Mouse (Mus musculus): ENCODE results near the gene Gm5128. TPM values are rescaled to one million over a fixed set of nuclear protein-coding genes. Genes with fewer than 3 reads are reported as not detected.
"Not testable (repeated sequence)": the region's sequence is repeated elsewhere in the genome, so short reads cannot be mapped to it uniquely, and the experiment has no call there.

Gm5128 gene
- not detected in 2 replicates for polyA plus RNA-seq (2015; fragmentation: Nextera tagmentation; extraction: Ambion mirVana)

DNA sequence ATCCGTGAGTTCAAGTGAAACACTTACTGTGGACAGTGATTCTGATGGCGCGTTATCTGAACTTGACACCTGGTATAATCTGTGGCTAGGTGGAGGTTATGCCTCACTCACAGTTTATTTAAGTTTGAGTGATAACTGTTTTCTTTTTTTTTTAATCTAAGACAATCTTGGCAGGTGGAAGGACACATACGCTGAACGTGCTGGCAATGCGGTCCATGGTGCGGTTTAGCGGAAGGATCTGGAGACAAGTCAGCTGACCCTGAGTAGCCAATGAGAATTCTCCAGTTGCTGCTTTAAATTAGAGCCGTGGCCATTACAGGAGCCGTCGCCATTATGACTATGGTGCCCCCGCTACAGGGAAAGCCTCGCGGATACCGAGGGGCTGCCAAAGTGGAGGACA is at the start of gene Gm5128:
Gm5128 (plus strand) TSS at position 301 of the 400 bp plus-strand sequence.
- not testable (repeated sequence) for H3K27ac ChIP-seq; H3K4me1 ChIP-seq; H3K9me3 ChIP-seq (replicated peaks); H3K9ac ChIP-seq; H3K27me3 ChIP-seq; ATAC-seq (replicated peaks; ENCODE audit: low FRiP score); H3K4me2 ChIP-seq; H3K36me3 ChIP-seq; H3K4me3 ChIP-seq (replicated peaks)
- no CpG with 5 or more reads among the region's 15 CpGs for WGBS

DNA sequence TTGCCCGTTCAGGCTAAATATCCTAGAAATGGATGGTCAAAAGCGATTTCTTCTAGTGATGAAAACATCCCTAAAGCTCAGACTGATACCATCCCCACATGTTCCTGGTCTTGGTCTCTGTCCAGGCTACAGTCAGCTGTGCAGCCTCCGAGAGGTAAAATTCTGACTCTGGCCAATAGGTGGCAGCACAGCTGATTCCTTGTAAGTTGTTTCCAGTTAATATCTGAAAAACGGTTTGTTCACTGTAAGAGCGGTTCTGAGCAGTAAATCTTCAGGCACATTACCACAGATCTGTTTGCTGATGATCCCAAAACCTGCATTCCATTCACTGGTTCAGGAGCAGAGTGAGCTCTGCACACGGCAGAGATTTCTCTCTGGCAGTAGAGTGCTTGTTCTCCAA is 12.4 kb upstream of the Gm5128 start:
- not testable (repeated sequence) for H3K9ac ChIP-seq; H3K27ac ChIP-seq; ATAC-seq (replicated peaks; ENCODE audit: low FRiP score); H3K36me3 ChIP-seq; H3K4me2 ChIP-seq; H3K4me3 ChIP-seq (replicated peaks); H3K27me3 ChIP-seq; H3K4me1 ChIP-seq; H3K9me3 ChIP-seq (replicated peaks)
- 31% methylated on average over 3 of the region's 6 CpGs for WGBS

DNA sequence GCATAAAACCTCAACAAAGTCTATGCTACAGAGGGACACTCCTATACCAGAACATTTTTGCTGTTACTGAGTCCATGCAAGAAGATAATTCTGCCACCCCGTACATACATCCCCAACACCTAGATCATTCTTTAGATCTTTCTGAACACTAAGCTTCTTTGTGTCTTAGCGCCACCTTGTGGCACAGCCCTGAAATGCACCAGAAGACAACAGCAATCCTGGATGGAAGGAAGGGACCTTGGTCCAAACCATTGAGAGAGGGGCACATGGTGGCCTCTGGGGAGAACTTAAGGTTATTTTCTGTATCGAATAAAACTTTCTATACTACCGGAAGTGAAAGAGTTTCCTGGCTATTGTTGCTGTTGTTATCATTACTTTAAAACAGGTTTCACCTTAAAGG is 11.1 kb upstream of the Gm5128 start:
- not testable (repeated sequence) for H3K9me3 ChIP-seq (replicated peaks); H3K27ac ChIP-seq; H3K9ac ChIP-seq; H3K36me3 ChIP-seq; H3K4me1 ChIP-seq; H3K27me3 ChIP-seq; H3K4me2 ChIP-seq; H3K4me3 ChIP-seq (replicated peaks); ATAC-seq (replicated peaks; ENCODE audit: low FRiP score)
- no CpG with 5 or more reads among the region's 4 CpGs for WGBS

DNA sequence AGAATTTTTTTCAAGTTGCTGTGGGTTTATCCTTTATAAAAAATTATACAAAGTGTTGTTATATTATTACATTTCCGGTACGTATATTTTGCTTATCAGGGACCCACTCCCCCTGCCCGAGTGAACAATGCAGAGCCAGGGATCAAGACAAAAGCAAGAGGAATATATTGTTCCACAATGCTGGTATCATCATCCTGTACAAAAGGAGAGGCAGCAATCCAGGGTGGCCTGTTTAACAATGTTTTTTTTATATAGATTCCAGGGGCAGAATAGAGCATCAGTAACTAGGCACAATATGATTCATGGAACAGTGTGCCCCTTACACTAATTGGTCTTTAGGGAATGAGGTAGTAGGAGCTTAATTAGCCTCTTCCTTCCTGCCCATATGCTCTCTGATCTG is 30.5 kb downstream of the Gm5128 start:
- H3K4me2 ChIP-seq; H3K36me3 ChIP-seq; H3K9me3 ChIP-seq (replicated peaks); H3K4me1 ChIP-seq; ATAC-seq (replicated peaks; ENCODE audit: low FRiP score); H3K4me3 ChIP-seq (replicated peaks); H3K27me3 ChIP-seq; H3K9ac ChIP-seq; H3K27ac ChIP-seq: not testable (repeated sequence)
- no CpG with 5 or more reads among the region's 3 CpGs for WGBS

DNA sequence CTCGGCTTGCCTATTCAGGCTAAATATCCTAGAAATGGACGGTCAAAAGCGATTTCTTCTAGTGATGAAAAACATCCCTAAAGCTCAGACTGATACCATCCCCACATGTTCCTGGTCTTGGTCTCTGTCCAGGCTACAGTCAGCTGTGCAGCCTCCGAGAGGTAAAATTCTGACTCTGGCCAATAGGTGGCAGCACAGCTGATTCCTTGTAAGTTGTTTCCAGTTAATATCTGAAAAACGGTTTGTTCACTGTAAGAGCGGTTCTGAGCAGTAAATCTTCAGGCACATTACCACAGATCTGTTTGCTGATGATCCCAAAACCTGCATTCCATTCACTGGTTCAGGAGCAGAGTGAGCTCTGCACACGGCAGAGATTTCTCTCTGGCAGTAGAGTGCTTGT is 48.1 kb downstream of the Gm5128 start:
- H3K4me2 ChIP-seq; H3K36me3 ChIP-seq; H3K9me3 ChIP-seq (replicated peaks); ATAC-seq (replicated peaks; ENCODE audit: low FRiP score); H3K9ac ChIP-seq; H3K27ac ChIP-seq; H3K4me3 ChIP-seq (replicated peaks); H3K4me1 ChIP-seq; H3K27me3 ChIP-seq: not testable (repeated sequence)
- 45% methylated on average over 4 of the region's 7 CpGs for WGBS

DNA sequence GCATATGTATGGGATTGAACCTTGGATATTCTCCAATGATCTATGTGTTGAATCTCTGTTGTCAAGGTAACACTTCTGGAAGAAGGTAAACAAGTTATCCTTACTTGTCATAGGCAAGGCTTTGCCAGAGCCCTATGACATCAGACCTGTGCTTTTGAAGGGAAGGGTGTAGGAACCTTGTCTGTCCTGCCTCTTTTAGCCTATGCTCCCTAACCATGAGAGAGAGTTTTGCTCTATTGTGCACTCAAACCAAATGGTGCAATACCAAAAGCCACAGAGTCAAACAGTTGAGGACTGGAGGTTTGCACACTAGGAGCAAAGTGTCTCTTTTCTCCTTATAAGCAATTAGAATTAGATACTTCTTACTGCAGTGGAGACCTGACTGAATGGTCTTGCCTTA is 48.7 kb downstream of the Gm5128 start:
- not testable (repeated sequence) for H3K9ac ChIP-seq; H3K4me2 ChIP-seq; H3K4me3 ChIP-seq (replicated peaks); H3K36me3 ChIP-seq; H3K4me1 ChIP-seq; H3K27me3 ChIP-seq; H3K27ac ChIP-seq; H3K9me3 ChIP-seq (replicated peaks); ATAC-seq (replicated peaks; ENCODE audit: low FRiP score)

DNA sequence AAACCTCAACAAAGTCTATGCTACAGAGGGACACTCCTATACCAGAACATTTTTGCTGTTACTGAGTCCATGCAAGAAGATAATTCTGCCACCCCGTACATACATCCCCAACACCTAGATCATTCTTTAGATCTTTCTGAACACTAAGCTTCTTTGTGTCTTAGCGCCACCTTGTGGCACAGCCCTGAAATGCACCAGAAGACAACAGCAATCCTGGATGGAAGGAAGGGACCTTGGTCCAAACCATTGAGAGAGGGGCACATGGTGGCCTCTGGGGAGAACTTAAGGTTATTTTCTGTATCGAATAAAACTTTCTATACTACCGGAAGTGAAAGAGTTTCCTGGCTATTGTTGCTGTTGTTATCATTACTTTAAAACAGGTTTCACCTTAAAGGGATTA is 49.4 kb downstream of the Gm5128 start:
- ATAC-seq (replicated peaks; ENCODE audit: low FRiP score); H3K4me3 ChIP-seq (replicated peaks): not testable (repeated sequence)
- WGBS, result no CpG with 5 or more reads among the region's 4 CpGs

More for the DNA sequence above, 49.4 kb downstream of the Gm5128 start:
- H3K4me1 ChIP-seq; H3K27ac ChIP-seq; H3K4me2 ChIP-seq; H3K9me3 ChIP-seq (replicated peaks); H3K27me3 ChIP-seq; H3K36me3 ChIP-seq; H3K9ac ChIP-seq: not testable (repeated sequence)

Other genes starting within 250 kb of the Gm5128 start
- not detected in 2 replicates for gene Gm15023, start 195.7 kb upstream of the Gm5128 start, polyA plus RNA-seq (2015; fragmentation: Nextera tagmentation; extraction: Ambion mirVana)
- gene Tceal6, start 162.6 kb upstream of the Gm5128 start, polyA plus RNA-seq (2015; fragmentation: Nextera tagmentation; extraction: Ambion mirVana), result 0.74 and 0.80 TPM in 2 replicates
- gene Pramel3, start 71.0 kb upstream of the Gm5128 start, polyA plus RNA-seq (2015; fragmentation: Nextera tagmentation; extraction: Ambion mirVana), result not detected in 2 replicates
- gene Gm7903, start 60.6 kb downstream of the Gm5128 start, polyA plus RNA-seq (2015; fragmentation: Nextera tagmentation; extraction: Ambion mirVana), result not detected in 2 replicates
- gene AV320801, start 121.3 kb downstream of the Gm5128 start, polyA plus RNA-seq (2015; fragmentation: Nextera tagmentation; extraction: Ambion mirVana), result not detected in 2 replicates
- not detected in 2 replicates for gene Nxf7, start 225.5 kb downstream of the Gm5128 start, polyA plus RNA-seq (2015; fragmentation: Nextera tagmentation; extraction: Ambion mirVana)

Data from kidney, embryonic 15.5 days (tissue).